Mouse (Mus musculus) embryonic facial prominence, embryonic 13.5 days (tissue): ENCODE data around the gene Maml3. TPM values are rescaled to one million over a fixed set of nuclear protein-coding genes. Genes with fewer than 3 reads are reported as not detected.

Experiments used
- ATAC-seq: fragments of 200-750 bp; cut with Nextera tagmentation; 2 replicates; pipeline ENCODE4 v1.8.0; 2017; ENCODE audit warnings: low read depth; ENCODE audit not compliant: insufficient number of reproducible peaks, insufficient read depth, low FRiP score, low TSS enrichment
- H3K27ac ChIP-seq: fragments of 300-500 bp; sonication (generic); 2 replicates; pipeline ENCODE4 v1.5.1; 2015; ENCODE audit warnings: moderate library complexity, mild to moderate bottlenecking, inconsistent platforms
- H3K27me3 ChIP-seq: fragments of 300-500 bp; sonication (generic); 2 replicates; pipeline ENCODE4 v1.6.1; 2015; ENCODE audit warnings: mild to moderate bottlenecking, inconsistent platforms
- H3K36me3 ChIP-seq: fragments of 300-500 bp; sonication (generic); 2 replicates; pipeline ENCODE4 v1.6.1; 2015; ENCODE audit warnings: mild to moderate bottlenecking, inconsistent platforms
- H3K4me1 ChIP-seq: fragments of 300-500 bp; sonication (generic); 2 replicates; pipeline ENCODE4 v1.6.1; 2015; ENCODE audit warnings: inconsistent platforms
- H3K4me2 ChIP-seq: fragments of 300-500 bp; sonication (generic); 2 replicates; pipeline ENCODE4 v1.6.1; 2015; ENCODE audit warnings: moderate library complexity, mild to moderate bottlenecking, inconsistent platforms
- H3K4me3 ChIP-seq: fragments of 300-500 bp; sonication (generic); 2 replicates; pipeline ENCODE4 v1.5.1; 2015; ENCODE audit warnings: mild to moderate bottlenecking, inconsistent platforms
- H3K9ac ChIP-seq: fragments of 300-500 bp; sonication (generic); 2 replicates; pipeline ENCODE4 v1.6.1; 2015; ENCODE audit warnings: mild to moderate bottlenecking, inconsistent platforms
- H3K9me3 ChIP-seq: fragments of 300-500 bp; sonication (generic); 2 replicates; pipeline ENCODE4 v1.6.1; 2016; ENCODE audit warnings: inconsistent platforms
- WGBS: fragments of 180-500 bp; shearing (Covaris S2); methylation state at CpG from one replicate; pipeline ENCODE4 v1.1.7; 2015; ENCODE audit warnings: mixed read lengths; 5-methylcytosine and 5-hydroxymethylcytosine counted together
- polyA plus RNA-seq: library from polyadenylated mRNA; unstranded; fragments of >200 nt; fragmentation: Nextera tagmentation; extraction: Ambion mirVana; gene quantifications from 2 replicates; pipeline ENCODE4 v1.2.1, GENCODE M21; 2015

Gene Maml3
- polyA plus RNA-seq, 1 experiment from 2014 or later: 6.5 TPM

- no peak for ATAC-seq
- Histone ChIP-seq H3K27me3 (no peaks in the 10 kb centered on the region), H3K9me3 (no peaks in the 10 kb centered on the region), H3K4me1 (peaks cover 7% of the 10 kb centered on the region; the same call in 1 of the 2 replicates), H3K4me3 (no peak overlapping the region), H3K4me2 (no peak overlapping the region), H3K36me3 (no peaks in the 10 kb centered on the region), H3K27ac (no peak overlapping the region), H3K9ac (no peak overlapping the region)
- WGBS: 68% methylated on average over 3 of the region's 3 CpGs
These were observed 345.3 kb downstream of the Maml3 start for GRCm38 (mm10) chr3:51759534-51759933.

GRCm38 (mm10) chr3:51757032-51757431 is 347.8 kb downstream of the Maml3 start:
- H3K27ac ChIP-seq: no peak overlapping the region
- H3K4me1 ChIP-seq: no peaks in the 10 kb centered on the region; the same call in 1 of the 2 replicates
- no peaks in the 10 kb centered on the region for H3K9me3 ChIP-seq
- H3K36me3 ChIP-seq: no peaks in the 10 kb centered on the region
- H3K27me3 ChIP-seq: no peaks in the 10 kb centered on the region
- H3K9ac ChIP-seq: no peak overlapping the region
- no peak for ATAC-seq
- 92% methylated on average over 5 of the region's 5 CpGs for WGBS
- H3K4me2 ChIP-seq: no peak overlapping the region
- no peak overlapping the region for H3K4me3 ChIP-seq

GRCm38 (mm10) chr3:51756283-51756682 is 348.6 kb downstream of the Maml3 start:
- Histone ChIP-seq H3K27me3 (no peaks in the 10 kb centered on the region), H3K27ac (no peak overlapping the region), H3K9ac (no peak overlapping the region), H3K36me3 (no peaks in the 10 kb centered on the region), H3K4me3 (no peak overlapping the region), H3K4me1 (peaks cover 1% of the 10 kb centered on the region), H3K9me3 (no peaks in the 10 kb centered on the region), H3K4me2 (no peak overlapping the region)
- 65% methylated on average over 5 of the region's 5 CpGs for WGBS
- ATAC-seq: no peak

GRCm38 (mm10) chr3:51753262-51753661 is 351.6 kb downstream of the Maml3 start:
- Histone ChIP-seq H3K36me3 (no peaks in the 10 kb centered on the region), H3K4me2 (no peak overlapping the region), H3K9me3 (no peaks in the 10 kb centered on the region), H3K27me3 (no peaks in the 10 kb centered on the region), H3K9ac (no peak overlapping the region), H3K4me1 (peaks cover 31% of the 10 kb centered on the region), H3K4me3 (no peak overlapping the region), H3K27ac (no peak overlapping the region)
- no peak for ATAC-seq
- WGBS: 75% methylated on average over 5 of the region's 5 CpGs

- ATAC-seq: no peak
- no peak overlapping the region for H3K4me2 ChIP-seq
- no peak overlapping the region for H3K27ac ChIP-seq
- H3K36me3 ChIP-seq: no peaks in the 10 kb centered on the region
- WGBS: 80% methylated on average over 12 of the region's 12 CpGs
- H3K27me3 ChIP-seq: no peaks in the 10 kb centered on the region
- no peaks in the 10 kb centered on the region for H3K9me3 ChIP-seq
- H3K9ac ChIP-seq: no peak overlapping the region
- peaks cover 31% of the 10 kb centered on the region for H3K4me1 ChIP-seq
- no peak overlapping the region for H3K4me3 ChIP-seq
These were observed 353.4 kb downstream of the Maml3 start for GRCm38 (mm10) chr3:51751440-51751839.

GRCm38 (mm10) chr3:51749812-51750481 is 354.9 kb downstream of the Maml3 start:
- H3K27ac ChIP-seq: peak overlapping the region; percentile 73
- ATAC-seq: 0 out of 2 replicates have a peak, but pooled peaks have one; percentile 43
- peaks cover 31% of the 10 kb centered on the region for H3K4me1 ChIP-seq
- H3K9me3 ChIP-seq: no peaks in the 10 kb centered on the region
- peak overlapping the region; percentile 10 for H3K4me2 ChIP-seq
- H3K27me3 ChIP-seq: no peaks in the 10 kb centered on the region
- WGBS: 15% methylated on average over 8 of the region's 8 CpGs
- H3K4me3 ChIP-seq: no peak overlapping the region
- no peak overlapping the region for H3K9ac ChIP-seq
- H3K36me3 ChIP-seq: no peaks in the 10 kb centered on the region

GRCm38 (mm10) chr3:51749421-51749811 is 355.5 kb downstream of the Maml3 start:
- peaks cover 31% of the 10 kb centered on the region for H3K4me1 ChIP-seq
- WGBS: 27% methylated on average over 7 of the region's 7 CpGs
- no peaks in the 10 kb centered on the region for H3K27me3 ChIP-seq
- H3K4me3 ChIP-seq: no peak overlapping the region
- H3K9ac ChIP-seq: no peak overlapping the region
- no peaks in the 10 kb centered on the region for H3K36me3 ChIP-seq
- H3K4me2 ChIP-seq: peak overlapping the region; percentile 10
- peak overlapping the region; percentile 73 for H3K27ac ChIP-seq
- ATAC-seq: no peak
- H3K9me3 ChIP-seq: no peaks in the 10 kb centered on the region

GRCm38 (mm10) chr3:51748436-51749376 is 356.2 kb downstream of the Maml3 start:
- H3K4me1 ChIP-seq: peaks cover 31% of the 10 kb centered on the region
- peak overlapping the region; percentile 73; the same call in 1 of the 2 replicates for H3K27ac ChIP-seq
- ATAC-seq: no peak
- no peak overlapping the region for H3K9ac ChIP-seq
- no peaks in the 10 kb centered on the region for H3K9me3 ChIP-seq
- H3K36me3 ChIP-seq: no peaks in the 10 kb centered on the region
- no peaks in the 10 kb centered on the region for H3K27me3 ChIP-seq
- 65% methylated on average over 17 of the region's 17 CpGs for WGBS
- no peak overlapping the region for H3K4me2 ChIP-seq
- H3K4me3 ChIP-seq: no peak overlapping the region

GRCm38 (mm10) chr3:51746816-51747215 is 358.1 kb downstream of the Maml3 start:
- Histone ChIP-seq H3K9ac (no peak overlapping the region), H3K4me2 (no peak overlapping the region), H3K27me3 (no peaks in the 10 kb centered on the region), H3K4me3 (no peak overlapping the region), H3K9me3 (no peaks in the 10 kb centered on the region), H3K4me1 (peaks cover 35% of the 10 kb centered on the region), H3K27ac (no peak overlapping the region), H3K36me3 (no peaks in the 10 kb centered on the region)
- 93% methylated on average over 8 of the region's 8 CpGs for WGBS
- ATAC-seq: no peak

GRCm38 (mm10) chr3:51745162-51745561 is 359.7 kb downstream of the Maml3 start:
- 82% methylated on average over 8 of the region's 8 CpGs for WGBS
- Histone ChIP-seq H3K4me3 (no peak overlapping the region), H3K9me3 (no peaks in the 10 kb centered on the region), H3K27me3 (no peaks in the 10 kb centered on the region), H3K4me2 (no peak overlapping the region), H3K9ac (no peak overlapping the region), H3K4me1 (peaks cover 36% of the 10 kb centered on the region), H3K27ac (no peak overlapping the region), H3K36me3 (no peaks in the 10 kb centered on the region)
- ATAC-seq: no peak

- no peak overlapping the region for H3K9ac ChIP-seq
- no peaks in the 10 kb centered on the region for H3K9me3 ChIP-seq
- no peak for ATAC-seq
- H3K4me2 ChIP-seq: no peak overlapping the region
- no peaks in the 10 kb centered on the region for H3K27me3 ChIP-seq
- H3K36me3 ChIP-seq: no peaks in the 10 kb centered on the region
- H3K4me3 ChIP-seq: no peak overlapping the region
- peaks cover 32% of the 10 kb centered on the region for H3K4me1 ChIP-seq
- 65% methylated on average over 4 of the region's 4 CpGs for WGBS
- no peak overlapping the region for H3K27ac ChIP-seq
These were observed 360.5 kb downstream of the Maml3 start for GRCm38 (mm10) chr3:51744339-51744759.

GRCm38 (mm10) chr3:51742405-51742804 is 362.5 kb downstream of the Maml3 start:
- Histone ChIP-seq H3K36me3 (no peaks in the 10 kb centered on the region), H3K9ac (no peak overlapping the region), H3K27me3 (no peaks in the 10 kb centered on the region), H3K9me3 (no peaks in the 10 kb centered on the region), H3K4me3 (no peak overlapping the region), H3K27ac (no peak overlapping the region), H3K4me1 (peaks cover 26% of the 10 kb centered on the region), H3K4me2 (no peak overlapping the region)
- ATAC-seq: no peak
- WGBS: 92% methylated on average over 6 of the region's 6 CpGs
